In genomic region chr9:47280598-47280997, GRCm38 (mm10) we compare ENCODE assay signal across 14 mouse cellular contexts.
A peak's percentile ranks its signal among the peaks of the same experiment; 100 is the strongest.
DNase-seq lines count a peak whose midpoint lies in the region; ATAC-seq lines count a peak whose summit lies in the region.
"Had no signal": no experiment of that assay in that cellular context is flagged by ENCODE, and none has a peak within 500 bp of the region (broad histone marks: within the 10 kb centered on the region; RNA-seq: fewer than 3 reads in every experiment).

No protein-coding gene starts in this region.

- H3K4me2 ChIP-seq in lung, embryonic 15.5 days = no peak overlapping the region
- no peak overlapping the region for H3K4me2 ChIP-seq in embryonic facial prominence, embryonic 11.5 days (ENCODE audit: low read depth, low read length)
- no peak overlapping the region for H3K4me2 ChIP-seq in hindbrain, embryonic 11.5 days (replicated peaks; ENCODE audit: low read depth, low read length)
- no peak overlapping the region for H3K4me2 ChIP-seq in stomach, embryonic 16.5 days (ENCODE audit: low read depth, low read length)

- no peaks in the 10 kb centered on the region for H3K27me3 ChIP-seq in lung, embryonic 15.5 days
- no peaks in the 10 kb centered on the region for H3K27me3 ChIP-seq in embryonic facial prominence, embryonic 11.5 days (ENCODE audit: control insufficient read depth, insufficient read depth, low read length)
- no peaks in the 10 kb centered on the region for H3K27me3 ChIP-seq in hindbrain, embryonic 11.5 days (ENCODE audit: control insufficient read depth, insufficient read depth, low read length)
- no peaks in the 10 kb centered on the region for H3K27me3 ChIP-seq in stomach, embryonic 16.5 days (ENCODE audit: control insufficient read depth, insufficient read depth, low read length)

- H3K4me1 ChIP-seq in lung, embryonic 15.5 days = peaks cover 47% of the 10 kb centered on the region
- no peaks in the 10 kb centered on the region for H3K4me1 ChIP-seq in embryonic facial prominence, embryonic 11.5 days (ENCODE audit: control insufficient read depth, insufficient read depth, low read length)
- H3K4me1 ChIP-seq in hindbrain, embryonic 11.5 days (replicated peaks; ENCODE audit: control insufficient read depth, insufficient read depth, low read length) = peaks cover 2% of the 10 kb centered on the region; the same call in 1 of the 2 replicates
- peaks cover 17% of the 10 kb centered on the region for H3K4me1 ChIP-seq in stomach, embryonic 16.5 days (ENCODE audit: control insufficient read depth, insufficient read depth, low read length)

- peak overlapping the region; percentile 39; the same call in 1 of the 2 replicates for H3K27ac ChIP-seq in lung, embryonic 15.5 days
- H3K27ac ChIP-seq in embryonic facial prominence, embryonic 11.5 days (replicated peaks; ENCODE audit: low read depth, low read length) = no peak overlapping the region
- peak overlapping the region; percentile 63 for H3K27ac ChIP-seq in hindbrain, embryonic 11.5 days (ENCODE audit: low read depth, low read length)
- H3K27ac ChIP-seq in stomach, embryonic 16.5 days (ENCODE audit: low read length) = peak overlapping the region; percentile 2; the same call in 1 of the 2 replicates
- H3K27ac ChIP-seq: liver, embryonic 14.5 days had no signal

- 53% methylated on average over 8 of the region's 8 CpGs for WGBS in lung, embryonic 15.5 days
- 33% methylated on average over 8 of the region's 8 CpGs for WGBS in embryonic facial prominence, embryonic 11.5 days
- WGBS in hindbrain, embryonic 11.5 days = 26% methylated on average over 8 of the region's 8 CpGs
- 45% methylated on average over 8 of the region's 8 CpGs for WGBS in stomach, embryonic 16.5 days

- H3K9me3 ChIP-seq in lung, embryonic 15.5 days = no peaks in the 10 kb centered on the region
- no peaks in the 10 kb centered on the region for H3K9me3 ChIP-seq in embryonic facial prominence, embryonic 11.5 days (replicated peaks; ENCODE audit: control insufficient read depth, low read length)
- no peaks in the 10 kb centered on the region for H3K9me3 ChIP-seq in hindbrain, embryonic 11.5 days (ENCODE audit: control insufficient read depth, low read length)
- no peaks in the 10 kb centered on the region for H3K9me3 ChIP-seq in stomach, embryonic 16.5 days (replicated peaks; ENCODE audit: control insufficient read depth, low read length)

- H3K36me3 ChIP-seq in lung, embryonic 15.5 days = no peaks in the 10 kb centered on the region
- H3K36me3 ChIP-seq in embryonic facial prominence, embryonic 11.5 days (replicated peaks; ENCODE audit: control insufficient read depth, insufficient read depth, low read depth, low read length) = no peaks in the 10 kb centered on the region
- no peaks in the 10 kb centered on the region for H3K36me3 ChIP-seq in hindbrain, embryonic 11.5 days (ENCODE audit: control insufficient read depth, insufficient read depth, low read length)
- no peaks in the 10 kb centered on the region for H3K36me3 ChIP-seq in stomach, embryonic 16.5 days (ENCODE audit: control insufficient read depth, insufficient read depth, low read length)
- H3K36me3 ChIP-seq: G1E had no signal

- ATAC-seq in lung, embryonic 15.5 days (ENCODE audit: borderline replicate concordance, extremely low read depth, low FRiP score, low TSS enrichment) = no peak
- ATAC-seq in embryonic facial prominence, embryonic 11.5 days (replicated peaks; ENCODE audit: insufficient number of reproducible peaks, low FRiP score, low TSS enrichment, low read depth) = peak; percentile 4; the same call in 1 of the 2 replicates
- peak; percentile 57; the same call in 1 of the 2 replicates for ATAC-seq in hindbrain, embryonic 11.5 days (ENCODE audit: low FRiP score)
- ATAC-seq in stomach, embryonic 16.5 days (ENCODE audit: insufficient read depth, low FRiP score) = no peak
- no peak for ATAC-seq in megakaryocyte-erythroid progenitor cell, adult 5-6 weeks (replicated peaks; ENCODE audit: low FRiP score, low TSS enrichment, poor library complexity, severe bottlenecking)
- ATAC-seq: inflammation-experienced regulatory T-cells, adult 6 months had no signal

- no peak for DNase-seq in lung, postnatal 4 days
- peak; percentile 27 for DNase-seq in embryonic facial prominence, embryonic 11.5 days (ENCODE audit: low spot score)
- DNase-seq in hindbrain, embryonic 11.5 days (ENCODE audit: low spot score) = peak; percentile 45
- DNase-seq in adrenal gland, postnatal 10 days = no peak
- DNase-seq: adrenal gland, adult 8-10 months; cerebellum, adult 18-20 months; layer of hippocampus, postnatal 36 days had no signal

- no peak overlapping the region for H3K9ac ChIP-seq in lung, embryonic 15.5 days
- H3K9ac ChIP-seq in embryonic facial prominence, embryonic 11.5 days (replicated peaks; ENCODE audit: low read length) = no peak overlapping the region
- H3K9ac ChIP-seq in hindbrain, embryonic 11.5 days (ENCODE audit: low read depth, low read length) = no peak overlapping the region
- H3K9ac ChIP-seq in stomach, embryonic 16.5 days (ENCODE audit: low read length) = no peak overlapping the region
- H3K9ac ChIP-seq: liver, embryonic 14.5 days had no signal

- no peak overlapping the region for H3K4me3 ChIP-seq in lung, embryonic 15.5 days
- no peak overlapping the region for H3K4me3 ChIP-seq in embryonic facial prominence, embryonic 11.5 days (ENCODE audit: low read depth, low read length)
- H3K4me3 ChIP-seq in hindbrain, embryonic 11.5 days (ENCODE audit: low read depth, low read length) = no peak overlapping the region
- no peak overlapping the region for H3K4me3 ChIP-seq in stomach, embryonic 16.5 days (replicated peaks; ENCODE audit: low read length)
- H3K4me3 ChIP-seq: myocyte had no signal

Comparison
In these comparisons a context has a peak if more than half of its experiments do, and no peak if none do; other contexts are left out.
1. ATAC-seq: peak in embryonic facial prominence, embryonic 11.5 days (single experiment) and hindbrain, embryonic 11.5 days (single experiment); none in lung, embryonic 15.5 days (single experiment), stomach, embryonic 16.5 days (single experiment) and megakaryocyte-erythroid progenitor cell, adult 5-6 weeks (single experiment).
2. DNase-seq: peak in embryonic facial prominence, embryonic 11.5 days (single experiment) and hindbrain, embryonic 11.5 days (single experiment); none in lung, postnatal 4 days (0 of 2) and adrenal gland, postnatal 10 days (single experiment).